Mouse (Mus musculus) E14TG2a.4 (cell line): Measurements from ENCODE around the gene E4f1.
A peak's percentile ranks its signal among the peaks of the same experiment; 100 is the strongest.

ENCODE experiments used
- CTCF ChIP-seq: conservative IDR thresholded peaks from 2 replicates; pipeline ENCODE4 v1.5.1; 2014; ENCODE audit warnings: low read length
- NANOG ChIP-seq: IDR thresholded peaks from 2 replicates; pipeline ENCODE4 v1.6.1; 2014; ENCODE audit warnings: borderline replicate concordance, low read length, mixed read lengths
- POU5F1 ChIP-seq: IDR thresholded peaks from 2 replicates; pipeline ENCODE4 v1.6.1; 2014; ENCODE audit warnings: low read length, borderline replicate concordance

- TF ChIP-seq POU5F1: no peak
- 0 out of 2 replicates have a peak, but pooled peaks have one; percentile 5 for TF ChIP-seq CTCF
- TF ChIP-seq NANOG: no peak
Observed at GRCm38 (mm10) chr17:24413557-24414211, 56.4 kb downstream of the E4f1 start.
